8 mouse cellular contexts compared by ENCODE assay signal in the genomic region with DNA sequence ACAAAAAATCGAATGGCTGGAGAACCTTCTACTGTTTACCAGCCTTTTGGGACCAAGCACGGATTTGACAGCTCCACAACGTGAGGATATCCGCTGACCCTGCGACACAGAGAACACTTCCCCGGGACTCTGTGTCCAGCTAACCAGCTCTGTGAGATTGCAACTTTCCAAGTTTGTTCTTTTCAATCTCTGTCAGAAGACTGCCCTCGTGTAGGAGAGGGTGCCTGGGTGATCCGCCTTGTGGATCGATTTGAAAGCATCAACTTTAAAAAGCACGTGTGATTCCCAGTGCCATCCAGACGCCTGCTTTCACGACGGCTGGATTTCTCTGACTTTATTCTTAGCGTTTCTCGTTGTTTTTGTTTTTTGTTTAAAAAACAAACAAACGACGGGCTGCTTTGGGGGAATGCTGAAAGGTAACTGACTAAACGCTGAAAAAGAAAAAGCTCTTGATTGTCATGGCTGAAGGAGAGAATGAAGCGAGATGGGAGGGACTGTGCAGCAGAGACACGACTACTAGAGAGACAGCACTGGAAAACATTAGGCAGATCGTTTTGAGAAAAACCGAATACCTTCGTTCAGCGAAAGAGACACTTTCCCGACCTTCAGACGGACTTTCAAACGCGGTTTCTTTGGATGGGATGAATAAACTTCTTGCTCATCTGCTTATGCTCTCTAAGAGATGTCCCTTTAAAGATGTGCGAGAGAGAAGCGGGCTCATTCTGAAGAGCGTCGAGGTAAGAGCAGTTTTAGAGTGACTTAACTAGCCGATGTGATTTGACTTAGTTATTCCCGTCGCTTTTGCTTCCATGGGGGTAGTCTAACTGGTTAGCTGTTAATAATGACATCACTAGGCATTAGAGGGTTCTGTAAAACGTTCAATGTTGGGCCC. TPM values are rescaled to one million over a fixed set of nuclear protein-coding genes. Genes with fewer than 3 reads are reported as not detected.
DNase-seq lines count a peak whose midpoint lies in the region; ATAC-seq and TF ChIP-seq lines count a peak whose summit lies in the region.

No protein-coding gene starts in this region.

- no peak for DNase-seq in gastrocnemius, adult 2 months
- no peak for DNase-seq in gastrocnemius, adult 18-20 months (ENCODE audit: low spot score)
- peak; percentile 44 for DNase-seq in 3T3-L1 (ENCODE audit: low read depth, low spot score)
- DNase-seq in embryonic facial prominence, embryonic 14.5 days (ENCODE audit: low spot score), result no peak
- no peak for DNase-seq in limb, embryonic 10.5 days (ENCODE audit: low spot score)
- DNase-seq in gastrocnemius, postnatal 25 days, result no peak

- intact Hi-C loops in gastrocnemius, adult 2 months (cut with DNase I), result no loop called here

- H3K27ac ChIP-seq in gastrocnemius, adult 2 months, result peak overlapping the region; percentile 97
- peak overlapping the region; percentile 96 for H3K27ac ChIP-seq in embryonic facial prominence, embryonic 14.5 days (replicated peaks; ENCODE audit: low read depth, low read length)
- peak overlapping the region; percentile 86 for H3K27ac ChIP-seq in limb, embryonic 10.5 days
- H3K27ac ChIP-seq in neural tube, embryonic 13.5 days (replicated peaks), result peak overlapping the region; percentile 94

- peak overlapping the region; percentile 79 for H3K9ac ChIP-seq in embryonic facial prominence, embryonic 14.5 days (ENCODE audit: low read depth, low read length)
- H3K9ac ChIP-seq in neural tube, embryonic 13.5 days, result peak overlapping the region; percentile 80

- H3K4me3 ChIP-seq in gastrocnemius, adult 2 months, result peak overlapping the region; percentile 93
- H3K4me3 ChIP-seq in embryonic facial prominence, embryonic 14.5 days (ENCODE audit: low read depth, low read length), result peak overlapping the region; percentile 80
- H3K4me3 ChIP-seq in limb, embryonic 10.5 days, result peak overlapping the region; percentile 76
- peak overlapping the region; percentile 71 for H3K4me3 ChIP-seq in neural tube, embryonic 13.5 days

- under 1% methylated on average over 36 of the region's 36 CpGs for WGBS in embryonic facial prominence, embryonic 14.5 days
- 1% methylated on average over 36 of the region's 36 CpGs for WGBS in limb, embryonic 10.5 days
- WGBS in neural tube, embryonic 13.5 days, result 1% methylated on average over 36 of the region's 36 CpGs

- ATAC-seq in embryonic facial prominence, embryonic 14.5 days (ENCODE audit: low read depth), result peak; percentile 0; the same call in 1 of the 2 replicates
- peak; percentile 4 for ATAC-seq in neural tube, embryonic 13.5 days (ENCODE audit: low read depth)
- no peak; the same call in 1 of the 2 replicates for ATAC-seq in monocyte, adult 5-6 weeks (replicated peaks; ENCODE audit: insufficient number of reproducible peaks, low FRiP score, low TSS enrichment, poor library complexity, severe bottlenecking)

- H3K4me1 ChIP-seq in embryonic facial prominence, embryonic 14.5 days (ENCODE audit: control insufficient read depth, insufficient read depth, low read length), result peaks cover 26% of the 10 kb centered on the region
- H3K4me1 ChIP-seq in limb, embryonic 10.5 days, result peaks cover 27% of the 10 kb centered on the region
- peaks cover 44% of the 10 kb centered on the region for H3K4me1 ChIP-seq in neural tube, embryonic 13.5 days (replicated peaks)

- H3K9me3 ChIP-seq in embryonic facial prominence, embryonic 14.5 days (ENCODE audit: control insufficient read depth, low read length), result no peaks in the 10 kb centered on the region
- H3K9me3 ChIP-seq in limb, embryonic 10.5 days (replicated peaks), result no peaks in the 10 kb centered on the region
- H3K9me3 ChIP-seq in neural tube, embryonic 13.5 days, result no peaks in the 10 kb centered on the region

- no peak for TF ChIP-seq CTCF in gastrocnemius, adult 2 months (IDR thresholded peaks at IDR 0.05)

- H3K36me3 ChIP-seq in embryonic facial prominence, embryonic 14.5 days (ENCODE audit: control insufficient read depth, insufficient read depth, low read length), result no peaks in the 10 kb centered on the region
- H3K36me3 ChIP-seq in limb, embryonic 10.5 days, result no peaks in the 10 kb centered on the region
- no peaks in the 10 kb centered on the region for H3K36me3 ChIP-seq in neural tube, embryonic 13.5 days

- H3K4me2 ChIP-seq in embryonic facial prominence, embryonic 14.5 days (ENCODE audit: low read depth, low read length), result peak overlapping the region; percentile 79
- peak overlapping the region; percentile 65 for H3K4me2 ChIP-seq in neural tube, embryonic 13.5 days

- no peaks in the 10 kb centered on the region for H3K27me3 ChIP-seq in embryonic facial prominence, embryonic 14.5 days (replicated peaks; ENCODE audit: control insufficient read depth, insufficient read depth, low read length)
- no peaks in the 10 kb centered on the region for H3K27me3 ChIP-seq in limb, embryonic 10.5 days (ENCODE audit: low read depth, poor library complexity, severe bottlenecking)
- H3K27me3 ChIP-seq in neural tube, embryonic 13.5 days, result no peaks in the 10 kb centered on the region

RNA-seq across cellular contexts. Expression of a gene that starts 1.1 kb away (rescaled TPM):
- 10 to 100 TPM; 18.5 to 52.7 TPM for total RNA-seq in gastrocnemius, adult 2 months (2021)
- total RNA-seq in gastrocnemius, adult 18-20 months (2021), result 10 to 100 TPM; 17.0 to 40.1 TPM
- 52.0 and 54.7 TPM in 2 replicates for polyA plus RNA-seq in embryonic facial prominence, embryonic 14.5 days (2014; fragmentation: Nextera tagmentation; extraction: Ambion mirVana)
- polyA plus RNA-seq in limb, embryonic 10.5 days (2016; fragmentation: Nextera tagmentation; extraction: Ambion mirVana), result 19.7 and 26.3 TPM in 2 replicates
- polyA plus RNA-seq in neural tube, embryonic 13.5 days (2015; fragmentation: Nextera tagmentation; extraction: Ambion mirVana), result 41.2 and 42.7 TPM in 2 replicates
- total RNA-seq in monocyte, adult 5-6 weeks (2017), result 36.4 to 52.6 TPM (median 44.4 TPM) in 3 replicates
- 10 to 100 TPM; 15.4 to 29.7 TPM for total RNA-seq in gastrocnemius, postnatal 25 days (2021)

RNA-seq across cellular contexts. Expression of a gene that starts 1.1 kb away (rescaled TPM):
- 1 to 10 TPM; 2.7 to 3.1 TPM for total RNA-seq in gastrocnemius, adult 2 months (2021)
- total RNA-seq in gastrocnemius, adult 18-20 months (2021), result 1 to 10 TPM; 2.0 to 2.6 TPM
- 18.1 and 20.1 TPM in 2 replicates for polyA plus RNA-seq in embryonic facial prominence, embryonic 14.5 days (2014; fragmentation: Nextera tagmentation; extraction: Ambion mirVana)
- 19.6 and 25.9 TPM in 2 replicates for polyA plus RNA-seq in limb, embryonic 10.5 days (2016; fragmentation: Nextera tagmentation; extraction: Ambion mirVana)
- polyA plus RNA-seq in neural tube, embryonic 13.5 days (2015; fragmentation: Nextera tagmentation; extraction: Ambion mirVana), result 13.4 and 18.4 TPM in 2 replicates
- 4.2 to 15.7 TPM (median 5.5 TPM) in 3 replicates for total RNA-seq in monocyte, adult 5-6 weeks (2017)
- 1 to 10 TPM; 2.0 to 2.6 TPM for total RNA-seq in gastrocnemius, postnatal 25 days (2021)
